Mouse (Mus musculus): ENCODE data around the gene Ramp1. TPM values are rescaled to one million over a fixed set of nuclear protein-coding genes. Genes with fewer than 3 reads are reported as not detected.

The Ramp1 gene
- total RNA-seq, 1 experiment from 2014 or later, result 10.1 TPM

DNA sequence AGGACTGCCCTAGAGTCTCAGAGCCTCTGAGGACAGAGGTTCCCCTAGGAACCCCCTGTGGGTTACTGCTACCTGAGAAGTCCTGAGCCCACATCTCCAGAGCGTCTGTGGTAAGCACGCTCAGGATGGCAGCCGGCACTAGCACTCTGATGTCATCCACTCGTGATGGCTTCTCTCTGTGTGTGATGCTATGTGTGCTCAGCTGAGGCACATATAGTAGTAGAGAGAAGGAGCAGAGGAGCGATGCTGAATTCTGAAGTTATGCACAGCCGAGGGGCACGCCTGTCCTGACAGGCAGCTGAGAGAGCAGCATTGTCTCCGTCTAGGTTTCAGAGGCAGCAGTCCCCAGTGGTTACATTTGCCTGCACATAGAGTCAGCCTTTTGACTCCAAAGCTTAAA lies 12.6 kb downstream of the Ramp1 start:
- ATAC-seq (ENCODE audit: extremely low read depth, insufficient number of reproducible peaks, low FRiP score, poor library complexity, severe bottlenecking), result no peak

DNA sequence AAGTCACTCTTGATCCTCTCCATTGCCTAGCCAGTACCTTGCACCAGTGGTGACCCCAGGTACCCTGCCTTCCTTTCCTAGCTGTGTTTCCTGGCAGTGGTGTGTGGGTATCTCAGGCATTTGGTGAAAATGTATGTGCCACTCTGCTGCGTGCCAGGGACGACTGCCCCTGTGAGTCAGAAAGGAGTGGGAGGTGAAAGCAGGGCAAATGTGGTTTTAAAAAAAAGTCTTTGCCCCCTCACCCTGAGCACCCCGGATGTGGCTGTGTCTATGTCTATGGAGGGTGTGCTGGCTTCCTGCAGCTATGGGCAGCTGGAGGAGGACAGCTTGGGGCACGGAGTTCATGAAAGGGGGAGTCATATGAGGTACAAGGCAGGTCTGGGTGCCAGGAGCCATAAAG lies 13.6 kb downstream of the Ramp1 start:
- peak; percentile 51; the same call in 1 of the 2 replicates for ATAC-seq (ENCODE audit: extremely low read depth, insufficient number of reproducible peaks, low FRiP score, poor library complexity, severe bottlenecking)

DNA sequence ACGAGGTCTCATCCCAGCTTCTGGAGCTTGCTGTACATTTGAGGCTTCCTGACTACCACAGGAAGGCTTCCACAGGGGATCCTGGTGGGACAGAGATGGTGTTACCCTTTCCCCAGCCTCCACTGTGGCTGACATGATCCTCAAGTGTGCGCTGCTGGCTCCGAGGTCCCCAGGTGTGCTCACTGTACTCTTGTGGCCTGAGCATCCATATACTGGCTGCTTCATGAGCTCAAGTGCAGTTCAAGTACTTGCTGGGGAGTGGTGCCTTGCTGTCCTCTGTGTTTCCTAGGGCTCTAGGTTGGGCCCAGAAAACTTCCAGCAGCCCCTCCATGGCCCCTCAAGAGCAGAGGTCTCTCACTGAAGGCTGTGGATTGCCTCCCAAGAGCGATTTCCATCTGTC lies 14.1 kb downstream of the Ramp1 start:
- no peak for ATAC-seq (ENCODE audit: extremely low read depth, insufficient number of reproducible peaks, low FRiP score, poor library complexity, severe bottlenecking)

DNA sequence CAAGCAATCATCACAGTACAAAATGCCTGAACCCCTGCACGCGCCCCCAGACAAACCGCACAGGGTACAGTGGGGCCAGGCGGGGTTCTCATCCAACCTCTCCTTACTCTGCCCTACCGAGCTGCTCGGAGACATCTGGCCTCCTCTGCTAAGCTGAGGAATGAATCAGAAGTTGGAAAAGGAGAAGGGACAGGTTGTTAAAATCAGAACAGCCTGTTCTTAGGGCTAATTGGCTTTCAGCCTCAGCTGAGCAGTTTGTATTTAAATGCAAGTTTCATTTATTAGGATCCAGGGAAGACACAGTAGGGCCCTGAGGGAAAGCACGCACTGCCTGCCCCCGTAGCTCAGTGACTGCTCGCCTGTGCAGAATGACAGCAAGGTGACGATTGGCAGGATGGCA lies 20.2 kb downstream of the Ramp1 start:
- no peak for ATAC-seq (ENCODE audit: extremely low read depth, insufficient number of reproducible peaks, low FRiP score, poor library complexity, severe bottlenecking)

DNA sequence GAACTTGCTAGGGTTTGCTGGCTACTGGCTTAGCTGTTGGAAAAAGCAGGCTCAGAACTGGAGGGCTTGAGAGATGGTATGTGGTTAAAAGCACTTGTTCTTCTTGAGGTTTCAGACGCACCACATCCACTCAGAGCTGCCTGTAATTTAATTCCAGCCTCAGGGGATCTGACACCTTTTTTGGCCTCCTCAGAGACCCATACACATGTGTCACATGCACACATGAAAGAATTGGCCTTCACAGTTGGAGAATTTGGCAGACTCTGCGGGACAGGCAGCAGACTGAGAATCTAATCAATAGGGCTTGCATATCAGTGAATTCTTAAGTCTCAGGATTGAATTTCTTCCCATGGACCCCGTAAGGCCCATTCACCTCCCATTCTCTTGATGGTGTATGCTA lies 21.5 kb downstream of the Ramp1 start:
- no peak for ATAC-seq (ENCODE audit: extremely low read depth, insufficient number of reproducible peaks, low FRiP score, poor library complexity, severe bottlenecking)

DNA sequence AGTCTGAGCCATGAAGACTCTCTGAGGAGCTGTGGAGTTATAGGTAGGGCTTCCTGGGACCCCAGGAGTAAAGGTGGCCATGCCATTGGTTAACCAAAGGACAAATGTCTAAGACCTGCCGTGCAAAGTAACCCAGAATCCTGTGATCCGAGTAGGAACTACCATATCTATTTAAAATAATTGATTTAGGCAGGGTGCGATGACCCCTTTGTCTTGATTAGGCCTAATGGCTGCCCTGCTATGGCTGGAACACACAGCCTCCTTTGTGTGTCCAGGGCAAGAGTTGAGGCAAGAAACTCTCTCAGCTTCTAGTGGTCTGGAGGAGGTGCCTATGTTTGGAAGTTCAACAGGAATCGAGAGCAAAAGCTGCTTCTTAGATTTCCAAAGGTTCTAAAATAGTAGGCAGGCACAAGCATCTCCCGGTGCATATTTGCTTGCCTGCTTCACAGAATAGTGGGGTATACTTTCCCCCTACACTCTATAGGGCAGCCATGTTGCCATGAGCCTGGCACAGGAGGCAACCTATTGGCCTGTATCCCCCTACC lies 24.7 kb downstream of the Ramp1 start:
- ATAC-seq (ENCODE audit: extremely low read depth, insufficient number of reproducible peaks, low FRiP score, poor library complexity, severe bottlenecking), result no peak

DNA sequence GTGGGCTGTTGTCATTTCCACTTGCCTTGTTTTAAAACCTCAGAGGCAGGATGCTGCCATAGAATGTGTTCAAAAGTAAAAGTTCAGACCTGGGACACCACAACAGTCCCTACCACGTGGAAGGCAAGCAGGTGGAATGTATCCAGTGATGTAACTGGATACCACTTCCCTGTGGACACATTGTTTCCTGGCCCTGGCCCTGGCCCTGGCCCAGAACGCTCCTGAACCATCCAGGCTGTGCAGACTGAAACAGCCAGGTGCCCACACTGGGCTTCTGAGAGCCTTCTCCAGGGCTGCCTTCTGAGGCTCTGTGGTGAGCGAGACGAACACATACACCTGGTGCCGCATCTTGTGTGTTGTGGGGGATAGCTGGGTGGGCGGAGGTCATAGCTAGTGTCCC lies 26.0 kb downstream of the Ramp1 start:
- ATAC-seq (ENCODE audit: extremely low read depth, insufficient number of reproducible peaks, low FRiP score, poor library complexity, severe bottlenecking), result no peak

DNA sequence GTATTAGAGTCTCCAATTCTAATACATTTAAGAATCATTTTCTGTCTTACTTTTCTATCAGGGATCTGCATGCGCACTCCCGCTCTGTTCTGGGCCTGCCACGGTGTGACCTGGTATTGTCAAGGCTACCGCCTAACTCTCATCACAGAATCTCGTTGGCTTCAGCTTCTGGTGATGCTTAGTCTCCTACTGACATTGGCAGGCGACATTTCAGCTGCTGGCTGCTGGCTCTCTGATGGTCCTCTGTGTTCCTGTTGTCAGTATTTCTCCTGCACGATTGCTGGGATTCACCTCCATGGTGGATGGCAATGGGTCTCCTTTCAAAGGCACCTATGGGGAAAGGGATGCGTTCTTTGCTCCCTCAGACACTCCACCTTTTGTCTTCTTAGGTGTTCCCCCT lies 26.7 kb downstream of the Ramp1 start:
- no peak for ATAC-seq (ENCODE audit: extremely low read depth, insufficient number of reproducible peaks, low FRiP score, poor library complexity, severe bottlenecking)

DNA sequence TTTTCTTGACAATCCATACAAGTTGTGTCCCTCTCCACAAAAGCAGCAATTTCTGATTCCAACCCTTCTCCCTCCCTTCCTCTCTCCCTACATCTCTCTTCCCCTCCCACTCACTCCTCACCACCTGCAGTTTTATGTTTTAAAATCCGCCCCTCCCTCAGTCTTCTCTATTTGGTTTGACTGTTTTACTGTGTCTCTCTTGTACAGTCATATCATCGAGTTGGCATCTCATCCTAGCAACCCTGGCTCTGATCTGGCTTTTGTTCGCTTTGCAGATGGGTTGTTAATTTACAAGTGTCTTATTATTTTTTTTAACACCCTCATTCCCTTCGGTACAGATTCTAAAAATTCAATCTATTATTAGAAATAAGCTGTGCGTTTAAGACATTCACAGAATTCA lies 27.3 kb downstream of the Ramp1 start:
- ATAC-seq (ENCODE audit: extremely low read depth, insufficient number of reproducible peaks, low FRiP score, poor library complexity, severe bottlenecking), result no peak

DNA sequence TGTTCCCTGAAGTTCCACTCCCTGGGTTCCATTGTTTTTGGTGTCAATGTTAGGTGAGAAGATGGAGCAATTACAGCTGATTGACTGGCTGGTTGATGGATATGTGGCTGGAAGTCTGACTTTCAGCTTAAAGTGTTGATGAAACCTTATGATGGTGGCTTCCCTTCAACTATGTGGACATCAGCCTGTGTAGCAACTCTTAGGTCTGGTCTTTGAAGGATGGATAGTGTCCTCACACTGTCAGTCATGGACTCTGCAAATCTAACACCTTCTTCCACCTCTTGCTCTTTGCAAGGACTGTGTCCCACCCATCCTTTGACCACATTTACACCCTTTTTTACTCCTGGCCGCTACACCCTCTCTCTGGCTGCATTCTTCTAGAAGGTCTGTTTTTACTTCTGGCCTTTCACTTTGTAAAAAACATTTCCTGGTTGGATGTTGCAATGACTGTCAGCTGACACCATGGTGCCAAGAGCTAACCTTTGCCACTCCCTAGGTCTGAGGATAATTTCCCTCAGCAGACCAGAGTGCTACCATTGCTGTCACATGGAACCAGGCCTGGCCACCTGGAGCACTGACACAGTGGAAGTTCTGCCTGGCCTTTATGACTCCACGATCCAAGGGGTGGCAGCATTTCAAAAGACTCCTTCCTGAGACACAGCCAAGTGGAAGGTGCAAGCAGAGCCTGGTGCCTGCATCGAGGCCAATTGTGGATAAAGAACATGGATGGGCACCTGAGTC lies 27.9 kb downstream of the Ramp1 start:
- peak; percentile 33; the same call in 1 of the 2 replicates for ATAC-seq (ENCODE audit: extremely low read depth, insufficient number of reproducible peaks, low FRiP score, poor library complexity, severe bottlenecking)

DNA sequence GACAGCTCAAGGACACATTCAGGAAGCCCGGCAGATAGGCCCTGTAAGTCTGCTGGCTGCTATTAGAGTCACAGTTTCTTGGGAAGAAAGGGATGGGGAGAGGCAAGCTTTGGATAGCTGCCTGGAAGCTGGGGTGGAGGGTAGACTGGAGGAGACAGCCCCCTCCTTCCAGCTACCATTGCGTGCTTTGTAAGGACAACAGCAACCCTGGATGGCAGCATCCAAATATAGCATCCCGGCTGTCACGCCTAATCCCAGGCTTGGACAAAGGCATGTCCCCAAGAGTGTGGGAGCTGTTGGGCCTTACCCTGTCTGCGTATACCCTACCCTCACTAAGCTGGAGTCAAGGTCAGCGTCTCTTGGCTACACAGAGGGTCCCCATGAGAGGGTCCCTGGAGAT lies 29.7 kb downstream of the Ramp1 start:
- ATAC-seq (ENCODE audit: extremely low read depth, insufficient number of reproducible peaks, low FRiP score, poor library complexity, severe bottlenecking), result no peak

DNA sequence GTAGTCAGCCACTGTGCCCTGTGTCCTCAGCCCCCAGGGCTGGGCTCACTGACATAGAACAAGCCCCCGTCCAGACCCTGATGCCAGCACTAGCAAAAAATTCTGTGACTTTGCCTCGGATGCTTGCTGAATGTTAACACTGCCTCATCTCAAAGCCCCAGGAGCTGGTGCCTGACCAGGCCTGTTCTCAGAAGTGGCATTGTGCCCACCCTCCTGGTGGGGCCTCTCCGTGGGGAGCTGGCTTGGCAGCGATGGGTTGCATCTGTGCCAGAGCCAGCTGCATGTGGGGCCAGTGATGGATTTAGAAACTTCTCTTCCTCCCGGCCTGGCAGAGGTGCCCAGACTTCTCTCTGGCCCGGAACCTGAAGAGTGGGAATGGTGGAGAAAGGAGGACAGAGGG lies 30.2 kb downstream of the Ramp1 start:
- no peak for ATAC-seq (ENCODE audit: extremely low read depth, insufficient number of reproducible peaks, low FRiP score, poor library complexity, severe bottlenecking)

DNA sequence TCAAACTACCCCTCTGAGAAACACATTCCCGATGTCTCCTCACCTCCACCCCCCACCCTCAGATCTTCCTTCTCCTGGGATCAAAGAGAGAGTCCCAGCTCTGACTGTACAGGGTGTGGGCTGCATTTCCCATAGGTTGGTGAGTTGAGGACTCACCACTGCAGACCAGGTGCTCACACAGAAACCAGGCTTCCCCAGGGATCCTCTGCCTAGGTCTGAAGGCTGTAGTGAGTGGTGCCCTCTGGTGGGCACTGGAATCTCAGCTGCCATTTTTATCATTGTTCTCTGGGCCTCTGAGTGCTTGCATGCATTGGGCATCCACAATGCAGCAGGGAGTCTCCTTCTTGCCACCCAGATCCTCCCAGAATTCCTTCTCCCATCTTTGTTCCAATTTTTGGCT lies 31.5 kb downstream of the Ramp1 start:
- ATAC-seq (ENCODE audit: extremely low read depth, insufficient number of reproducible peaks, low FRiP score, poor library complexity, severe bottlenecking), result peak; percentile 47; the same call in 1 of the 2 replicates

DNA sequence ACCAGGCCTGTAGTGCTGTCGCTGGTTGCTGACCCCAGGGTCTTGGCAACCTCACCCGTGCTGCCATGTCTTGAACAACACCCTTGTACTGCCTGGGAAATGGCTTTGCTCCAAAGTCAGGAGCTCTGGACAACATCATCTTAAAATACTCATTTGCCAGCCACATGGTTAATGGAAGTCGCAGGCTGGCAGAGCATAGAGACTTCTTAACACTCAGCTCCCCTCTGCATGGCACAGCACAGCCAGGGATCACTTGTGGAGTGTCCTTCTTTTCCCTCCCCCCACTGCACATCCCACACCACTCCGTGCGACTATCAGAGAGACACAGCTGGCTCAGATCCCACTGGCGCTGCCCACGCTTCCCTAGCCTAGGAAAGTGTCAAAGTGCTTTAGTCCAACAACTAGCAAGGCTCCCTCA lies 32.0 kb downstream of the Ramp1 start:
- ATAC-seq (ENCODE audit: extremely low read depth, insufficient number of reproducible peaks, low FRiP score, poor library complexity, severe bottlenecking), result no peak

DNA sequence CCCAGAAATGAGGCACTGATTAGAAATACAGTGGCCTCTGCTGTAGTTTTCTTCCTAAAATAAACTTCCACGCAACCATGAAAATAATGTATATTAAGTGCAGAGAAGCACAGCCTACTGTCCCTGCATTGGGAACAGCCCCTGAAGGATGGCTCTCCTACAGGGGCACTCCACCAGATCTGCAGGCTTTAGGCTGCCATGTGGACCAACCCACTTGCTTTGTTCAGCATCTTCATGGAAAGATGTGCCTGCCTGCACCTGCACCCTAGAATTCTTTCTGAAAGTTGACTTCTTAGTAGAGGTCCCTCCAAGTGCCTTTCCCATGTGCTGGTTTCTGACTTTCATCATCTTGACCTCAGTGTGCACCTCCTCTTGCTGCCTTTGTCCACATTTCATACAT lies 35.6 kb downstream of the Ramp1 start:
- no peak for ATAC-seq (ENCODE audit: extremely low read depth, insufficient number of reproducible peaks, low FRiP score, poor library complexity, severe bottlenecking)

DNA sequence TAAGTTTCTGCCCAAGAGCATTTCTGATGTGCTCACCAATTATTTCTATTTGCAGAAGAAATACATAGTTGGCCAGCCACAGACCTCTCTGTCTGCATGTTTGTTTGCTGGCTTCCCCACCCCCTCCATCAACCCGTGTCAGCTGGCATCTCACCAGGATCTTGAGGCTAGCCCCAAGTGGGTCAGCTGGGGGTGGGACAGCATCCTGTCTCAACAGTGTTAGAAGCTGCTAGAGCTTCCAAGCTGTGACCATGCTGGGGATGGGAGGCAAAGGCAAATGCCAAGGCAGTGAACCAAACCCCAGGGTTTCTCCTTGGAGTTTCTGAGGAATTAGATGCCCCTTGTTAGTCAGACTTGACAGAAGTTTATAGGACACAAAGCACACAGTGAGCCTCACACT lies 36.4 kb downstream of the Ramp1 start:
- ATAC-seq (ENCODE audit: extremely low read depth, insufficient number of reproducible peaks, low FRiP score, poor library complexity, severe bottlenecking), result no peak

DNA sequence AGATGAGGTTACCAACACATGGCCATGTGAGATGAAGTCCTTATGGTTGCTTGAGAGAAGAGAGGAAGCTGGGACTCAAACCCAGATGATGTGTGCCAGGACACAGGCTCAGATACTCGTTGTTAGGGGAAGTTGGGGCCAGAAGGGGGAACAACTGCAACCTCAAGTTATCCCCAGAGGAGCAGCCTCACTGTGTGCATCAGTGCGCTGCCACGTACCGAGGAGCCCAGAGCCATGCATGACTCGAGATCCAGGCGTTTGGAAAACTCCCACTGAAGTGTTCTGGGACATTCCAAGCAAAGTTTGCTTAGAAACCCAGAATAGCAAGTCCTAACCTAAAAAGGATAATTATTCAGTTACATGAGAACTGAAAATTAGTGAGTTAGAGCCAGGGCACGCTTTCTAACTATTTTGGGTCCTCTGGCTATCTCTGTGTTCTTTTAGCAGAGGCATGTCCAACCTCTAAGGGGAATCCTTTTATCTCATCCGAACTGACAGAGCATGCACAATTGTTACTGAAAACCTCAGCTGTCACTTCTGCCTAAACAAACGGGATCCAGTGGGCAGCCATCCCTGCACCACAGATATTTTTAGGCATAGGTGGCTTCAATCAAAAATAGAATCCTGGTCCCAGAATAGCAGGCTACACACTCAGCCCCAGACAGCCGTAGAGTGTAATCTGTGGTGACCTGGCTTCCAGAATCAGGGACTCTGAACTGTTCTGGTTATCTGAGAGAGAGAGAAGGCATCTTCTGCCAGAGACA lies 37.1 kb downstream of the Ramp1 start:
- ATAC-seq (ENCODE audit: extremely low read depth, insufficient number of reproducible peaks, low FRiP score, poor library complexity, severe bottlenecking), result peak; percentile 74

DNA sequence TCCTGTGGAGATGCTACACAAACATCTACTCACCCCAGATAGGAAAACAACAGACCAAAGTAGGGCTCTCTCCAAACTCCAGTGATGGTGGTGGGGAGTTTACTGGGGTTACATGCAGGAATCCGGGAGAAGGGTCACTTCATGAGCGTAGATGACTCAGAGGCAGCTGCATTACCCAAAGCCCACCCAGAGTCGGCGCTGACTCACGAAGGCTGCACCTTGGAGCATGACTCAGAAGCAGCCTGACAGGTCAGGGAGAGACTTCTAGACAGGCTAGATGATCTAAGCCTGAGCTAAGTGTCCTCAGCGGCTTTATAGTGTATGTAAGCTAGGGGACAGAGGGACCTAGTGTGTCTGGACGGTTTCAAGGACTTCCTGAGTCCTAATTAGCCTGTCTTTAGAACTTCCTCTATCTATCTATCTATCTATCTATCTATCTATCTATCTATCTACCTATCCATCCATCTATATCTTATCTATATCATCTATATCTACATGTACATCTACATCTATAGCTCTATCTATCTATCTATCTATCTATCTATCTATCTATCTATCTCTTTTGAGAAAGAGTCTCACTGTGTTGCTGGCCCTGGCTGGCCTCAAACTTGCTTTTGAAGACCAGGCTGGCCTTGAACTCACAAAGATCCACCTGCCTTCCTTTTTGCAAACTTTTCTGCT lies 40.2 kb downstream of the Ramp1 start:
- peak; percentile 21 for ATAC-seq (ENCODE audit: extremely low read depth, insufficient number of reproducible peaks, low FRiP score, poor library complexity, severe bottlenecking)

DNA sequence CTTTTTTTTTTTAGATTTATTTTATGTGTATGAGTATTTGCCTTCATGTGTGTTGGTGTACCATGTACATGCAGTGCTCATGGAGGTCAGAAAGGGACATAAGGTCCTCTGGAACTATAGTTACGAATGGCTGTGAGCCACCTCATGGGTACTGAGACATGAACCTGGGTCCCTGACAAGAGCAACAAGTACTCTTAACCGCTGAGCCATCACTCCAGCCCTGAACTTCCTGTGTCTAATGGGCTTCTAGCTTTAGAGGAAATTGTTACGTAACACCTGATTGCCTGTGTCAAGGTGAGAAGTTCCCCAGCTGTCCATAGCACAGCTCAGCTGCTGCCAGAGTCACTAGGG lies 40.7 kb downstream of the Ramp1 start:
- ATAC-seq (ENCODE audit: extremely low read depth, insufficient number of reproducible peaks, low FRiP score, poor library complexity, severe bottlenecking), result peak; percentile 71

DNA sequence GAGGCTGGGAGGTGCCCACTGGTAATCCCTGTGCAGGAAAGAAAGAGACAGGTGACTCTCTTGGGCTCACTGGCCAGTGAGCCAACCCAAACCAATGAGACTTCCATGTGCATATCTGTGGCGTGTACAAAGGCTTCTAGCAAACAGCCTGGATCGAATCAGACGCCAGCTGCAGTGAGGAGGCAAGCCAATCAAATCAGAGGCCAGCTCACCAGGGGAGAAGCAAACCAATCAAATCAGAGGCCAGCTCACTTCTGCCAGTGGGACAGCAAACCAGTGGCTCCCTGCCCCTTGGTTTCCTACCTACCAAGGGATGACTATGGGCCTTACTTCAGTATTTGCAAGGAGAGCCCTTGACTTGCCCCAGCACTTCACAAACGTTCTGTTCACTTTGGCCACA lies 46.9 kb downstream of the Ramp1 start:
- no peak for ATAC-seq (ENCODE audit: extremely low read depth, insufficient number of reproducible peaks, low FRiP score, poor library complexity, severe bottlenecking)
